Mouse (Mus musculus) common myeloid progenitor, adult 5-6 weeks (primary cell): ENCODE results near the gene Brip1. TPM values are rescaled to one million over a fixed set of nuclear protein-coding genes. Genes with fewer than 3 reads are reported as not detected.

Experiments used
- ATAC-seq: replicated peaks from 2 replicates; pipeline ENCODE4 v1.8.0; 2016; ENCODE audit warnings: low read depth, mild to moderate bottlenecking, moderate TSS enrichment, inconsistent platforms; ENCODE audit not compliant: poor library complexity, severe bottlenecking
- total RNA-seq: library from RNA; stranded (forward); fragments of 200-1000, 187-1606 nt; gene quantifications from 2 replicates; pipeline ENCODE4 v1.2.3, GENCODE M21; 2017

Brip1 gene
- total RNA-seq, 1 experiment from 2014 or later: 31.6 TPM

GRCm38 (mm10) chr11:86117078-86117869 is 83.7 kb downstream of the Brip1 start:
- peak; percentile 63; the same call in 1 of the 2 replicates for ATAC-seq

- no peak for ATAC-seq
Measured at GRCm38 (mm10) chr11:86115955-86116354, 85.0 kb downstream of the Brip1 start.

DNA sequence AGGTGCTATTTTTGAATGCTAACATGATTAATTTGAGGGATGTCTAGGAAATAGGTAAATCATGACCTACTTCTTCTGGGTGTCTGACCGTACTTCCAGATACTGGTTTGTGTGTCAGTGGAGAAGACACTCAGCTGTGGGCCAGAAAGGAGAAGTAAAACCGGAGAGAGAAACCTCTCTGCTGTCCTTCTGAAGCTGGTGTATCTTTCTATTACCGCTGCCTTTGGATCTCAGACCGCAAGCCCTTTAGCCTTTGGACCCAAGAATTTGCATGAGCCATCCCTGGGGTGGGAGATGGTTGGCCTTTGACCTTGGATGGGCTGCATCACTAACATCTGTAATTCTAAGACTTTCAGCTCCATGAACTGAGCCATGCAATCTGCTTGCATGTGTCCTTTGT is 93.7 kb downstream of the Brip1 start:
- no peak for ATAC-seq

DNA sequence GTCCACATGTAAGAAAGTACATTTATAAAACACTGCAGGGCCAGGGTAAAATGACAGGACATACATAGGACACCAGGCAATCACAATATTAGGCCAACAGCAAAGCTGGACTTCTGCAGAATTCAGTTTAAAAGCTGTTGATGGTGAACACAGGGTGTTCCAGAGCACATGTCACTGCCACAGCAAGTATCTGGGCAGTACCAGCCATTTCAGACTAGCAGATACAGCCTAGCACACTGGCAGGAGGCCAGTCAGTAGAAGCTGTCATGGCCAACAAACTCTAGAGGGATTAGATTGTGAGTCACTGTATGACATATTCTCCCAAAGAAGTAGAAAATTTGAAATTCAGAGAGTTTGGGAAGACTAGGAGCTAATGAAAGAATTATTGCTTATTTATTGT is 94.4 kb downstream of the Brip1 start:
- no peak for ATAC-seq

DNA sequence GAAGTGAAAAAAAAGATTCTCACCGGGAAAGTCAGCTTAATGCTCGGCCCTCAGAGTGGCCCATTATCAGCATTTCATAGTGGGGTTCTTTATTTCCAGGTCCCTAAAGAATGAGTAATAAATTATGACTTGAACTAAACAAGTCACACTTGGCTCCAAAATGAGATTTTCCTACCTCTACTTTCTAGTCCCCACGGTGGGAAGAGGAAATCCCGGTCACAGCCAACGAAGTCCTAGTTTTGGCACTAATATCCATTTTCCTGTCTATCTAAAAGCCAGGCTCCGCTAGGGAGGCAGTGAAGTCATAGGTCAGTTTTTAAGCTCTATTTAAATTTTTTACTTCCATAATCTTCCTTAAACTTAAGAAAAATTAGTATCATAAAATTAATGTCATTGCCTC is 99.8 kb downstream of the Brip1 start:
- ATAC-seq: no peak

GRCm38 (mm10) chr11:86099341-86099740 is 101.7 kb downstream of the Brip1 start:
- no peak for ATAC-seq

DNA sequence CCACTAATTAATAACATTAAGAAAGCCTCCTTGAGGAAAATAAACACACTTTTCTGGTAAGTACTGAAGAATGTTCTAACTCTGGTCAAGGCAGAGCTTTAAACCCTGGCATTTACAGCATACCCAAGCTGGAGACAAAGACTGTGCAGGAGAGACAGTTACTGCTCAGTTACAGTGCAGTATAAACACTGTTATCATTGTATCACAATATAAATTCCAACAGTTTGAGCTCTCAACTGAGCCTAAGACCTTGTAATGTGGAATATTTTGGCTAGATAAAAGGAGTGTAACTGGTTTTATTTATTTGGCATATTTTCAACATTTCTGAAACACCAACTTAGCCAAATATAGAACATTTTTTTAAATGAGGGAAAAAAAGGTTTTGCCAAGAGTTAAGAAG is 112.2 kb downstream of the Brip1 start:
- ATAC-seq: no peak

DNA sequence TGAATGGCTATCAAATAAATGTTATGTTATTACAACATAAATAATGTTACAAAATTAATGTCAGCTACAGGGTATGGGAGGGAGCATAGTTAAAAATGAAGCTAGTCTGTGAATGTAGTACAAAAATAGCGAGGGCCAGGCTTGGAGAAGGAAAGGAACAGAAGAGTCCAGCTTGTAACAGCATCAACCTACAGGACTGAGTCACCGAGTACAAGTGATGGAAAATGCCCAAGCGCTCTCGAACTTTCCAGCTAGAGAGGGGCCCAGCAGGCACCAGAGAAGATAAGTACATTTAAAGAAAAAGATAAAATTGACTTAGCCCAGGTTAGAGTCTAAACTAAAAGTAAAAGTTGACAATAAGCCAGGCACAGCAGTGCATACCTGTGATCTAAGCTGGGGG is 116.5 kb downstream of the Brip1 start:
- ATAC-seq: no peak

DNA sequence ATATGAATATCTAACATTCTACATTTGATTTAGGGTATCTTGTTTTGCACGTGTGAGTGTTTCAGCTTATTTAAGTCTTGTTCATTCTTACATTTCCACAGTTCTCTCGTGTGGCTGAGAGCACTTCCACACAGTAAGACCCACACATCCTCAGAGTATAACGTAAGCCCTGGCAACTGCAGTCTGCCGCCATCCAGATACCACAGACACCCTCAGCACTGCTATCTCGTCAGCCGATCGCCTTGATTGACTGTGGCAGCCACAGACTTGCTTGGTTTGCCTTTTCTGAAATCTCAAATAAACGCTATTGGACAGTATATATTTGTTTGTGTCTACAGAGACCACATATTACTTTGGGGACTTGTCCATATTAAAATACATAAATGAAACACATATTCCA is 123.0 kb downstream of the Brip1 start:
- ATAC-seq: no peak

DNA sequence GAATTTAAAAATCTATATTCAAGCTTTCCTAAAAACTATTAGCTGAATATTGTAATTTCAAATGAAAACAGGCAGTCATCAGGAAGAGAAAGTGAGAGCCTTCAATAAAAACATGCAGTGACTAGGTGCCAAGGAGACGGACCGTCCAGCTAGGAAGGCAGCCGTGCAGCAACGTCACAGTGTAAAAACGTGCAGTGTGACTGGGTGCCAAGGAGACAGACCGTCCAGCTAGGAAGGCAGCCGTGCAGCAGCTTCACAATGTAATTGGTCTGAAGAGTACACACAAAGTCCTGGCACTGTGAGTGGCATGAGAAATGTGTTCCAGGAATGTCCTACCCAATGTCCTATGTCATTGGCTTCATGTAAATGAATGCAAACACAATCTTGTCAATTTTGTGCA is 124.0 kb downstream of the Brip1 start:
- ATAC-seq: no peak

GRCm38 (mm10) chr11:86076403-86076802 is 124.6 kb downstream of the Brip1 start:
- no peak for ATAC-seq

DNA sequence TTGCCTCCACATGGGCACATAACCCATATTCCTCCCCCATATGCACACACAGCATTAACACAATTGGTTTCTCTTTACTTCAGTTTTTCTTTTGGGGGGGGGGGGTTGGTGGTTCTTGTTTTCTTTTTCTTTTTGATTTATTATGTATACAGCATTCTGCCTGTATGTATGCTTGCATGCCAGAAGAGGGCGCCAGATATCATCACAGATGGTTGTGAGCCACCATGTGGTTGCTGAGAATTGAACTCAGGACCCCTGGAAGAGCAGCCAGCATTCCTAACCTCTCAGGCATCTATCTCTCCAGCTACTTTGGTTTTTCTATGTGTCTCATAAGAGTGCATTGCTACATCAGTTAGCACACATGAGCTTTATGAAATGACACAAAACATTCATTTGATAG is 125.6 kb downstream of the Brip1 start:
- ATAC-seq: no peak

DNA sequence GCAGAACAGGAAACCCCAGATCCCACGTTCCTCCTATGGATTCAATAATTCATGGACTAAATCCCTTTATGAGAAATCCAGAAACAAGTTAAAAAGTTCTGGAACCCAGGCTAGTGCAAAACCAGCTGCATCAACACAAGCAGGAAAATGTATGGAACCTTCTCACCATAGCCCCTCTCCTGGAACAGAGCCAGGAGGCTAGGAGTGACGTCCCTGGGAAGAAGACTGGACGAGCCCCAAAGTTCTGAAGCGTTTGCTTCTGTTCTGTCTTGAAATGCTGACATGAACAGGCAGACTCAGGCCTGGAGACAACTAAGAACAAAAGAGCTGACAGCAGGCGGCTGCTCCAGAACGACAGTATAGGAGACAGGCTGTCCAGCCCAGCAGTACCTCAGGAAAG is 132.3 kb downstream of the Brip1 start:
- no peak for ATAC-seq

- no peak for ATAC-seq
Measured at GRCm38 (mm10) chr11:86067154-86067553, 133.8 kb downstream of the Brip1 start.

DNA sequence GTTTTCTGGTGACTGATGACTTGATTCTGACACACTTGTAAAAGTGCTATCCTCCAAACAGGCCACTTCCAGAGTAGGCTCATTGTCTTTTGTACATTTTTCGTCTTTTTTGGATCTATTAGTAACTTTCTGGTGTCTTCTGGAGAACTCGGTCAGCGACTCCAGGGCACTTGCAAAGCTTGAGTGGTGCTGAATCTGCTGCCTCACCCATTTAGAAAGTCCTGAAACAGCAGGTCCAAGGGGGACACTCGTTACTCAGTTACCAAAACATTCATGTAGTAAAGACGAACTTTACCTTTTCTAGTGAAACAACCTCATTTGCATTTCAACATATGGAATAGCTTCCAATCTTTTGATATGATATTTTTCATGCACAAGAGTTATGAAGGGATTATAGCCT is 136.1 kb downstream of the Brip1 start:
- no peak for ATAC-seq

GRCm38 (mm10) chr11:86061243-86061642 is 139.8 kb downstream of the Brip1 start:
- no peak for ATAC-seq

GRCm38 (mm10) chr11:86059123-86059522 is 141.9 kb downstream of the Brip1 start:
- no peak for ATAC-seq

GRCm38 (mm10) chr11:86055806-86056205 is 145.2 kb downstream of the Brip1 start:
- ATAC-seq: no peak

- no peak for ATAC-seq
Measured at GRCm38 (mm10) chr11:86051383-86051782, 149.6 kb downstream of the Brip1 start.

- no peak for ATAC-seq
Measured at GRCm38 (mm10) chr11:86050430-86051280, 150.3 kb downstream of the Brip1 start.

DNA sequence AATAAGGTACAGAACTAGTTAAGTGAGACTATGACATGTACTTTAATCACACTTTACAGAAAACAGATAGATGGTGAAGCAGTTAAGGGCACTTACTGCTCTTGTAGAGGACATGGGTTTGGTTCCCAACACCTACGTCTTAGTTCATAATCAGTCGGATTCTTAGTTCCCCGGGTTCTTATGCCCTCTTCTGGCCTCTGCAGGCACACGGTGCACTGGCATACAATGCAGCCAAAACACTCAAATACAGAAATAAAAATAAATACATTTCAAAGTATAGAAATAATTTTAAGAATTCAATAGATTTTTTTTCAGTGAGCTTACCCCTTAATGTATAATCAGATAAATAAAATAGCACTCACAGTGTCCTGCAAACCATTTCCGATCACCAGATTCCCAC is 161.0 kb downstream of the Brip1 start:
- no peak for ATAC-seq
